Mouse (Mus musculus) intestine, postnatal 0 days (tissue): ENCODE results near the gene Tbc1d16. TPM values are rescaled to one million over a fixed set of nuclear protein-coding genes. Genes with fewer than 3 reads are reported as not detected.

Source experiments
- ATAC-seq: fragments of 200-750 bp; cut with Nextera tagmentation; 2 replicates; pipeline ENCODE4 v1.8.0; 2017; ENCODE audit warnings: mild to moderate bottlenecking, moderate TSS enrichment, moderate library complexity
- H3K27ac ChIP-seq: fragments of 300-500 bp; sonication (generic); 2 replicates; pipeline ENCODE4 v1.5.1; 2014; ENCODE audit warnings: mild to moderate bottlenecking, low read depth, low read length, moderate library complexity
- H3K27me3 ChIP-seq: fragments of 300-500 bp; sonication (generic); replicated peaks from 2 replicates; pipeline ENCODE4 v1.6.1; 2014; ENCODE audit warnings: low read length, mixed read lengths; ENCODE audit not compliant: control insufficient read depth, insufficient read depth
- H3K36me3 ChIP-seq: fragments of 300-500 bp; sonication (generic); 2 replicates; pipeline ENCODE4 v1.6.1; 2014; ENCODE audit warnings: mild to moderate bottlenecking, moderate library complexity; ENCODE audit not compliant: control insufficient read depth, insufficient read depth
- H3K4me1 ChIP-seq: fragments of 300-500 bp; sonication (generic); replicated peaks from 2 replicates; pipeline ENCODE4 v1.6.1; 2014; ENCODE audit warnings: antibody characterized with exemption, low read length, mixed read lengths; ENCODE audit not compliant: control insufficient read depth, insufficient read depth
- H3K4me2 ChIP-seq: fragments of 300-500 bp; sonication (generic); replicated peaks from 2 replicates; pipeline ENCODE4 v1.6.1; 2014; ENCODE audit warnings: low read depth, mild to moderate bottlenecking, moderate library complexity
- H3K4me3 ChIP-seq: fragments of 300-500 bp; sonication (generic); 2 replicates; pipeline ENCODE4 v1.5.1; 2014; ENCODE audit warnings: low read depth, low read length
- H3K9ac ChIP-seq: fragments of 300-500 bp; sonication (generic); 2 replicates; pipeline ENCODE4 v1.6.1; 2014; ENCODE audit warnings: mild to moderate bottlenecking, low read depth, low read length
- H3K9me3 ChIP-seq: fragments of 300-500 bp; sonication (generic); 2 replicates; pipeline ENCODE4 v1.6.1; 2016; ENCODE audit warnings: mixed run types; ENCODE audit not compliant: control insufficient read depth
- CTCF ChIP-seq: sonication (generic); IDR thresholded peaks from 2 replicates; pipeline ENCODE4 v1.5.1; 2016; ENCODE audit warnings: low read depth, mild to moderate bottlenecking, control low read depth, antibody characterized with exemption, moderate library complexity
- WGBS: fragments of 180-500 bp; shearing (Covaris S2); extraction: QIAGEN DNeasy Blood & Tissue Kit; methylation state at CpG from one replicate; pipeline ENCODE4 v1.1.7; 2014; 5-methylcytosine and 5-hydroxymethylcytosine counted together
- polyA plus RNA-seq: library from polyadenylated mRNA; unstranded; fragments of >200 nt; fragmentation: Nextera tagmentation; extraction: Ambion mirVana; gene quantifications from 2 replicates; pipeline ENCODE4 v1.2.1, GENCODE M21; 2015

Gene Tbc1d16
- polyA plus RNA-seq, 1 experiment from 2014 or later = 3.8 TPM

- ATAC-seq = no peak
These were observed 10.4 kb downstream of the Tbc1d16 start for GRCm38 (mm10) chr11:119217861-119218260.

GRCm38 (mm10) chr11:119215905-119216507, 12.3 kb downstream of the Tbc1d16 start:
- no peaks in the 10 kb centered on the region for H3K9me3 ChIP-seq
- 29% methylated on average over 9 of the region's 9 CpGs for WGBS
- ATAC-seq = peak; percentile 6; the same call in 1 of the 2 replicates
- peak overlapping the region; percentile 75 for H3K4me2 ChIP-seq
- no peak overlapping the region for H3K9ac ChIP-seq
- peaks cover 13% of the 10 kb centered on the region for H3K4me1 ChIP-seq
- H3K36me3 ChIP-seq = no peaks in the 10 kb centered on the region
- H3K4me3 ChIP-seq = peak overlapping the region; percentile 21; the same call in 1 of the 2 replicates
- no peaks in the 10 kb centered on the region for H3K27me3 ChIP-seq
- peak overlapping the region; percentile 57 for H3K27ac ChIP-seq
- TF ChIP-seq CTCF = no peak

More at GRCm38 (mm10) chr11:119217861-119218260, 10.4 kb downstream of the Tbc1d16 start:
- Histone ChIP-seq H3K4me3 (no peak overlapping the region), H3K4me2 (no peak overlapping the region), H3K27ac (no peak overlapping the region), H3K27me3 (no peaks in the 10 kb centered on the region), H3K4me1 (peaks cover 13% of the 10 kb centered on the region), H3K9ac (no peak overlapping the region), H3K36me3 (no peaks in the 10 kb centered on the region; the same call in 1 of the 2 replicates), H3K9me3 (no peaks in the 10 kb centered on the region)
- WGBS = 82% methylated on average over 6 of the region's 6 CpGs
- no peak for TF ChIP-seq CTCF

DNA sequence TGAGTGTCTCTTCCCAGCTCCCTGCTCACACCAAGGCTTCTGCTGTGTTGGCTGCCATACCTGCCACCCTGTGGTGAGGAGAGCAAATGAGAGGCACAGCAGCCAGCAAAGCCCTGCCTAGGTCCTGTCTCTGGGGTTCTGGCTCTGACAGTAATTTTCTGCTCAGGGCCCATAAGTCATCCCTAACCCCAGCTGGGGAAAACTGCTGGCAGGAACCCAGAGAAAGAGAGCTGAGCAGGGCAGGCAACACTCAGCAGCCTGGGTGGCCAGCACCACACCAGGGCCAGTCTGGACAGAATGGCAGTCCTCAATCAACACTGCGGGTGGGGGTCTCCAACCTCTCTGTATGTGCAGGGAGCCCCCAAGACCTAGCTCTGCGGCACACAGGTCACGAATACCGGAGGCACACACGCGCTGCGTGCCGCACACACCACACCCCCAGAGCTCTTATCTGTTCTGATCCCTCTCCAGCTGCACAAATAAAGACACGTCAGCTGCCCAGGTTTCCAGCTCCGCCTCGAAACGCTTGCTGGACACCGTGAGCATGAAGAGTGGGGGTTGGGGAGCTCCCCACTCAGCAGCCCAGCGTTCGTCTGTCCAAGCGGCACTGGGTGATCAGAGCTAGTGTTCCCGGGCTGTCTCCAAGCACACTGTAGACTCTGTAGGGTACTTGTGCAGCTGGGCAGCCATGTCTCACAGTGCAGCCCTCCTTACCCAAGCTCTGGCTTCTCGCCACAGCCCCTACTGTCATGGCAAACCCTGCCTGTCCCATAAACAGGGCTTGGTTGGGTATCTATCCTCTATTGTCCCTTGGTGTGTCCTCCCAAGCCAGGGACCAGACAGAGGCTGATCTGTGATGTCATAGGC, 13.0 kb downstream of the Tbc1d16 start:
- no peaks in the 10 kb centered on the region for H3K9me3 ChIP-seq
- peak; percentile 67 for TF ChIP-seq CTCF
- H3K27me3 ChIP-seq = no peaks in the 10 kb centered on the region
- H3K36me3 ChIP-seq = no peaks in the 10 kb centered on the region
- 4% methylated on average over 18 of the region's 18 CpGs for WGBS
- peak overlapping the region; percentile 21 for H3K4me3 ChIP-seq
- H3K9ac ChIP-seq = peak overlapping the region; percentile 1; the same call in 1 of the 2 replicates
- ATAC-seq = peak; percentile 82
- H3K4me2 ChIP-seq = peak overlapping the region; percentile 75
- peak overlapping the region; percentile 57 for H3K27ac ChIP-seq
- peaks cover 13% of the 10 kb centered on the region for H3K4me1 ChIP-seq

DNA sequence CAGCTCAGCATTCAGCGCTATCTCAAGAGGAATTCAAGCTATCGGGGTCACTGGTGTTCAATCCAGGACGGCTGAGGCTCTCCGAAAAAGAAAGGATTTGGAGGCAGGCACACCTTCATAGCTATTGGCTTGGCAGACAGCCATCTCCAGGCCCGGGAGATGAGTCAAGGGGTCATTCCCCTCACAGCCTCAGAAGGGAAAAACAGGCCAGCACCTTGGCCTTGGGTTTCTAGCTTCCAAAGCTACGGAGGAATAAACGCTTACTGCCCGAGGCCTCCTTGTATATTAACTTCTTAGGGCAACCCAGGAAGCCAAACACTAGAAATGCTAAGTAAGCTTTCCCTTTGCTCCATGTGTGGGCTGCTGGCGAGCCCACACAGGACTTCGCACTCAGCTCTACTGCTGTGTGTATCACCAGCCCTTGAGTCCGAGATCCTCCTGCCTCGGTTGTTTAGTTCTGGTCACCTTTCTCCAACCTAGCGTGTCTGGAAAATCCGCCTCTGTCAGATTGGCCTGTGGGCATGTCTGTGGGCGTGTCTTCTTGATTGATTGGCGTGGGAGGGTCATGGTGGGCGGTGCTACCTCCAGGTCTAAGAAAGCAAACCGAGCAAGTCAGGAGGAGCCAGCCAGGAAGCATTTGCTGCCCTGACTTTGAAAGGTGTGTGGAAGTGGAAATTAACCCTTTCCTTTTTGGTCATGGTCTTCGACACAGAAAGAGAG, 15.0 kb downstream of the Tbc1d16 start:
- no peak for ATAC-seq
- Histone ChIP-seq H3K4me2 (peak overlapping the region; percentile 17; the same call in 1 of the 2 replicates), H3K4me1 (peaks cover 13% of the 10 kb centered on the region), H3K36me3 (peaks cover 12% of the 10 kb centered on the region; the same call in 1 of the 2 replicates), H3K4me3 (no peak overlapping the region), H3K27ac (no peak overlapping the region), H3K9ac (no peak overlapping the region), H3K27me3 (no peaks in the 10 kb centered on the region), H3K9me3 (no peaks in the 10 kb centered on the region)
- no peak for TF ChIP-seq CTCF
- 49% methylated on average over 19 of the region's 19 CpGs for WGBS

- peaks cover 13% of the 10 kb centered on the region for H3K4me1 ChIP-seq
- H3K27ac ChIP-seq = no peak overlapping the region
- TF ChIP-seq CTCF = no peak
- H3K27me3 ChIP-seq = no peaks in the 10 kb centered on the region
- no peak overlapping the region for H3K4me3 ChIP-seq
- H3K9me3 ChIP-seq = no peaks in the 10 kb centered on the region
- no peak for ATAC-seq
- no peak overlapping the region for H3K9ac ChIP-seq
- peaks cover 21% of the 10 kb centered on the region; the same call in 1 of the 2 replicates for H3K36me3 ChIP-seq
- no peak overlapping the region for H3K4me2 ChIP-seq
- WGBS = 83% methylated on average over 21 of the region's 21 CpGs
These were observed 16.5 kb downstream of the Tbc1d16 start for GRCm38 (mm10) chr11:119211604-119212309.
